Mouse (Mus musculus) embryonic fibroblast, embryonic 13.5 days (primary cell): ENCODE data around the gene Lyzl6.

Experiments
- CTCF ChIP-seq: IDR thresholded peaks from 2 replicates; pipeline ENCODE4 v1.5.1; 2011; ENCODE audit warnings: mild to moderate bottlenecking, control low read depth, low read length, moderate library complexity, borderline replicate concordance; ENCODE audit not compliant: insufficient read depth
- POLR2A ChIP-seq: IDR thresholded peaks from 2 replicates; pipeline ENCODE4 v1.6.1; 2011; ENCODE audit warnings: low read depth, mild to moderate bottlenecking, control low read depth, low read length, moderate library complexity

GRCm38 (mm10) chr11:103606611-103607010 lies 32.1 kb downstream of the Lyzl6 start:
- TF ChIP-seq POLR2A (no peak), CTCF (no peak)
